Mouse (Mus musculus): ENCODE results near the gene Gm7029.
"Not testable (repeated sequence)": the region's sequence is repeated elsewhere in the genome, so short reads cannot be mapped to it uniquely, and the experiment has no call there.

The Gm7029 gene

DNA sequence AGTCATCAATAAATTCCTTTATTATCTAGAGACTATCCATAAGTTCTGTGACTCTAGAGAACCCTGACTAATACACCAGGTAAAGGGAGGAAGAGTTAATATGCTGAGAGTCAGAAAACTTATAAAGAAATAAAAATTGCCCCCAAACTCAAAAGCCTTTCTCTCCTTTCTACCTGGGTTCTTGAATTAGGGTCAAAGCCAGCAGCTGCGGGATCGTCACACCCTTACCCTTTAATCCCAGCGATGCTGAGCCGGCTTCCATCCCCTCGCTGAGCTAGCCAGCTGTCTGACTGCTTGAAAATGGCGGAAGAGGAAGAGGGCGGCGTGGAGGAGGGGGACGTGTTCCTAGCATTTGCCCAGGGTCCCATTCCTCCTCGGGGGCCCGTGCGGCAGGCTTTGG lies at the start of gene Gm7029:
TSS of gene Gm7029 (plus strand) at position 301 of the 400 bp plus-strand sequence.
- not testable (repeated sequence) for DNase-seq (ENCODE audit: low spot score)

DNA sequence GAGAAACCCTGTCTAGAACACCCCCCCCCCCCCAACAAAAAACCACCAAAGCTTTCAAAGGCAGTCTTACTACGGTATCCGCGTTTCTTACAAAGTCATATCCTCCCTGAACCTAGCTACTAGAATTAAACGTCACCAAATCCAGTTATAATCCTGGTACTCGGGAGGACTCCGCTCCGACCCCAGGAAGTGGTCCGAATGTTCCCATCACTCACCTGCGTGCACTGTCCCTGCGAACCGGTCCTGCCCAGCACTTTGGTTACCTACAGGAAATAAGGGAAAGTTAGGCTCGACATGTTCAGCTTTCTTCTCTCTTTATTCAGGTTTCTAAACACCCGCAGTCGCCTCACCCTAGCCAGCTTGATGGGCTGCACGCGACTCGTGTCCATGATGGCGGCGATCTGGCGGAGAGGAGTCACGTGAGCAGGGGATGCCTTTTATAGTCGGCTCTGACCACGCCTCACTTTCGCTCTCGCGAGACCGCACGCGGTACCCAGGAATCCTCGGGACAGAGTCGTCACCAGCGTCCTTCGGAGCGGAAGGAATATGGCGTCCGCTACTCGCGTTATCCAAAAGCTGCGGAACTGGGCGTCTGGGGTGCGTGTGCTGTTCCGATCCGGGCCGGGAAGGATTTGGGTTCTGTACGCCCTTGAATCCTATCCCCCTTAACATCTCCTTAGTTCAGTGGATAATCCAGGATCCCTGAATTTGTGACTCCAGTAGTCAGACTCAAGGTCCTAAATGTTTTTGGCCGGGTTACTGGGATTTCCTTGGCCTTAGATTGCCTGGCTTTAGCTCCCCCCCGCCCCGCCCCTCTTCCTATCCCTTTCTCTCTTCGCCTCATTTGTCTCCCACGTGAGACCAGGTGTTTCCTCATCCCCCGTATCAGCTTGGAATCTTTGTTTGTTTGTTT lies 49.3 kb upstream of the Gm7029 start, which contains the start of the genes Rps28 and Ndufa7:
TSS of gene Rps28 (minus strand) at position 479 of the 913 bp plus-strand sequence.
TSS of gene Ndufa7 (plus strand) at position 489 of the 913 bp plus-strand sequence.
- DNase-seq (ENCODE audit: low spot score), result peak; percentile 99

DNA sequence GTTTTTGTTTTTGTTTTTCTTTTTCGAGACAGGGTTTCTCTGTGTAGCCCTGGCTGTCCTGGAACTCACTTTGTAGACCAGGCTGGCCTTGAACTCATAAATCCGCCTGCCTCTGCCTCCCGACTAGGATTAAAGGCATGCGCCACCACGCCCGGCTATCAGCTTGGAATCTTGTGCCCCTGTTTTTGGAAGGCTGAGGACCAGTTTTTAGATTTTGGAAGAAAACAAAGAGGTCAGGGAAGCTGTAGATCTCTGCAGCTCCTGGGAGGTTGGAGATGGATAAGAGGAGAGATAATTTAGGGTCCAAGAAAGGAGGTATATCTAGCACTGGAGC lies 48.7 kb upstream of the Gm7029 start:
- not testable (repeated sequence) for DNase-seq (ENCODE audit: low spot score)

DNA sequence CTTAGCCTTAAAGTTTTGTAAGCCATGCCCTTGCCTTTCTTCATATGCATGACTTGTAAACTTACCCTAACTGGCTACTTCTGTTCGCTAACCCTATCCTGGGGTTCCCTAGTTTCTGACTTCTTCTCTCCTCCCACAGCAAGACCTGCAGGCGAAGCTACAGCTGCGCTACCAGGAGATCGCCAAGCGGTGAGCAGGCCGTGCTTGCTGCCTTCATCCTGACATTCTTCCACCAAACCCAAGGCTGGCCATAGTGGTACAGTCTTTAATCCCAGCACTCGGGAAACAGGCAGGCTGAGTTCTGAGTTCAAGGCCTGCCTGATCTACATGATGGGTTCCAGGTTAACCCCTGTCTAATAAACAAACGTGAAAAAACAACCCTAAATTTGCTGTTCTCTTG lies 48.2 kb upstream of the Gm7029 start:
- no peak for DNase-seq (ENCODE audit: low spot score)

DNA sequence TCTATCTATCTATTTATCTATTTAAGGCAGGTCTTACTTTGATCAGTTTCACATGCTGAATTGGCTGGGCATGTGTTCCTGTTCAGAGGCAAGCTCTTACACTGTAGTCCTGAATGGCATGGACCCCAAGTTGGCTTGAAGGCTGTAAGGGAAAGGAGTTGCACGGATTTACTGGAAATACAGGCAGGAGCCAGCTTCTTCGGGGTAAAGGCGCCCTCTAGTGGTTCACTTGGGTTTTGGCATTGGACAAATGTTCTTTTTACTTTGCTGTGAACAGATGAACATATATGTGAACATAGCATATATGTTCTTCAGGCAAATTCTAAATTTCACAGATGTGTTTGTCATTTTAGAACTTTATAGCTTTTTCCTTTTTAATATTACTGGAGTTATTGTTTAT lies 46.8 kb upstream of the Gm7029 start:
- DNase-seq (ENCODE audit: low spot score), result peak; percentile 81

DNA sequence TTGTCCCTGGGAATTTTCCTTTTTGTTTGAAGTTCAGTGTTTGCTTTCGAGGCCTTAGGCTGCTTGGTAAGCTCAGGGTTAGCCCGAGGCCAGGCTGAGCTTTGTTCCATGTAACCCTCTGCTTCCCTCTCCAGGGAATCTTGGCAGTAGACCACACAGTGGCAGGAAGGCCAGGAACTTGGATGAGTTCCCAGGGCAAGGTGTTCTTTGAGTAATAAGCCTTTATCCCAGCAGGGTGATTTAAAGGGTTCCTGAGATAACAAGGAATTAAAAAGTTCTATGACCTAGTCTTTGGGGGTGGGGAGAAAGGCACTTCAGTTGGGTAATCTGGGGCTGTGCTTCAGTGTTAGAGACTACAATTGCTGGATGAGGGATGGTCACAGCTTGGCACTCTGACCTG lies 44.7 kb upstream of the Gm7029 start:
- no peak for DNase-seq (ENCODE audit: low spot score)

DNA sequence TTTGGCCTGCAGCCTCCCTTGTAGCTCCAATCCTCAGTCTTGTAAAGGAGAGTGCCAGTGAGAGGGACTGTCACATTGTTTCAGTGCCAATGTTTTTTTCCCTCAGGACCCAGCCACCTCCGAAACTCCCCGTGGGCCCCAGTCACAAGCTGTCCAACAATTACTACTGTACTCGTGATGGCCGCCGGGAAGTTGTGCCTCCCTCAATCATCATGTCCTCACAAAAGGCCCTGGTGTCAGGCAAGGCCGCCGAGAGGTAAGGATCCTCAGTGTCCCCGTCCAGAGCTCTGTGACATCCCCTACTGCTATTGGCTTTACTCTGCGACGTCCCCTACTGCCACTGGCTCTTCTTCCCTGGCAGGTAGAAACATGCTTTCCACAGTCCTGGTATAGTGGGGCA lies 44.1 kb upstream of the Gm7029 start:
- no peak for DNase-seq (ENCODE audit: low spot score)

DNA sequence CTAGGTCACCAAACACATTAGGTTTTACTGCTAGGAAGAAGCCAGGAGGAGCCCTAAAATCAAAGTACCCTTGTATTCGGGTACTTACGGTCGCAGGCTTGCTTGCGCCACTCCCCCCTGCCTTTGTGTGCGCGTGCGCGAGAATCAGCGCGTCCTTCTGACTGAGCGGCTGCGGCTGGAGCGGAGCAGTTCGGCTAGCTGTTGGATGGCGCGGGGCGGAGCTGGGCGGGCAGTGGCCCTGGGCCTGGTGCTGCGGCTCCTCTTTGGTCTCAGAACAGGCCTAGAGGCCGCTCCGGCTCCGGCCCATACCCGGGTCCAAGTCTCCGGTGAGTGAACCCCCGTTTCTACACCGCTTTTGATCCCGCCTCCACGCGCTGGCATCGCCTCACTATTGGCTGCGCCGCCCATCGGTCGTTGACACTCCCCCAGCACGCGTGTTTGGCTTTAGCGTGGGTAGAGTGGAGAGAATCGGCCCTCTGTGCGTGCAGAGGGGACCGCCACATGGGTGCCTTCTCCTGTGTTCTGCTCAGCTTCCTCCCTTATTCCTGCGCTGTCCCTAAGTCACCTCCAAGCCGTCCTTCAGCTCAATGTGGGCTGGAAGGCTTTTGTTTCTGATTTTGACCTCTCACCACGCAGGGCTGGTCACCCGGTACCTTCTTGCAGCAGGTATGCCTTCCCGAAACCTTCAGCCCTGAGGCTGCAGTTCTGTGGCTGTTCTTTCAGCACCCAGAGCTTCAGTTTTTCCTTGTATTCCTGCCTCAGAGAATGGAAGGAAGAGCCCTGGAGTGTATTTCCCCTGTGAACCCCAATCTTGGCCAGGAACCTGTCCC lies 30.5 kb upstream of the Gm7029 start, which contains the start of gene Cd320:
TSS of gene Cd320 (plus strand) at position 126 of the 830 bp plus-strand sequence.
- peak; percentile 96 for DNase-seq (ENCODE audit: low spot score)

DNA sequence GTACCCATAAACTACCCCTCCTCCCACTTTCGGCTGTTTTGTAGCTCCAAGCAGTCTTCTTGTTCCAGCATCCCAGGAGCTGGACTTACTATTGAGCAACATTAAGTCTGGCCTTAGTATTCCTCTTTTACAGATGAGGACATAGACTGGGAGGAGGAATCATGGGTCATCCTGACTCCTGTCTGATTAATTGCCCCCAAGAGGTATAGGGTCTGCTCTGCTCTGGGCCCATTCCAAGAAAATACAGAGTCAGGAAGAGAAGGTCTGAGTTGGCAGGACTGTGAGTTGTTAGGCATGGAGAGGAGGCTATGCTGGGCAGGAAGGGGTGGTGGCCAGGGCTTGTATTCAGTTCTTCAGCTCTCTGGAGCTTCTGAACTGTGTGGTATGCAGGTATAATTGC lies 29.4 kb upstream of the Gm7029 start:
- DNase-seq (ENCODE audit: low spot score), result no peak

DNA sequence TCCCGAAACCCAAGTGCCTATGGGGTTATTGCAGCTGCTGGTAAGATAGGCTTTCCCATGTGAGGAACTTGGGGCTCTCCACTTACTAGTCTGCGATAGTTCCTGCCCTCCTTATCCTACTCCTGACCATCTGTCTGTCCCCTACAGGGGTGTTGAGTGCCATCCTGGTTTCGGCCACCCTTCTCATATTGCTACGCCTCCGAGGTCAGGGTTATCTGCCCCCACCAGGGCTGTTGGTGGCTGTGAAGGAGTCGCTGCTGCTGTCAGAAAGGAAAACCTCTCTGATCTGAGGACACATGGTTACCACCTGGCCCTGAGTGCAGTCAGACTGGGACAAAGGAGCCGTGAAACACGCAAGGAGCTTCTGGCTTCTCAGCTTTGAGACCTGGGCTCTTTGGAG lies 25.5 kb upstream of the Gm7029 start:
- DNase-seq (ENCODE audit: low spot score), result no peak

DNA sequence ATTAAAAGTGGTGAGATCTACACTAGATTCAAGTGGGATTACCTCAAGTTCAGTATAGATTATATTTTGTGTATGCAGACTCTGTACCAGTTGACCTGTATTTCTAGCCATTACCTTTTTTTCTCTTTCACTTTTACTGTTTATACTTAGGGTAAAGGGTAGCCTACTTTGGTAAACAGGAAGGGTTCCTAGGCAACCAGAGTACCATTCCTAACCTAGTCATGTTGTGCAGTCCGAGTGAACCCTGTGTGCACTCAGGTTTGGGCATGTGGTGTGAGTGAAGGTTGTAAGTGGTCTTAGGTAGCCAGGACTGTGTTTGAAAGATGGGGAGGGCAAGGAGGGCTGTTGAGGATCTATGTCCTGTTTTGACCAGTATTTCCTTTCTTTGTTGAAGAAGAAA lies 22.3 kb upstream of the Gm7029 start:
- DNase-seq (ENCODE audit: low spot score), result no peak

DNA sequence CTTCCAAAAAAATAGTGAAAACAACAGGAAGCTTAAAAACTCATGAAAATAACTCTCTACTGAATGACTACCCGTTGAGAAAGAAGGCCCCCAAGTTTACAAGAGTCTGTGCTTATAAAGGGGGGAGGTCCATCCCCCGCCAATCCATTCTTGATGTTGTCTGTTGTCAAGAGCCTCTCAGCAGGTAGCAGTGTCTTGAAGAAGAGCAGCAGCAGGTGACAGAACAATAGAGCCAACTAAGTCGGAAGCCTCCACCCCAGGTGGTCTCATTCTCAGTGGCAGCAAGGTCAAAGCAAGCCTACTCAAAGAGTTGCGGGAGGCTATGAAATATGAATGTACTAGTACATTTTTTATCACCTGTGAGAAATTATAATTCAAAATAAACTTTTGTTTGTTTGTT lies 15.8 kb upstream of the Gm7029 start:
- no peak for DNase-seq (ENCODE audit: low spot score)

DNA sequence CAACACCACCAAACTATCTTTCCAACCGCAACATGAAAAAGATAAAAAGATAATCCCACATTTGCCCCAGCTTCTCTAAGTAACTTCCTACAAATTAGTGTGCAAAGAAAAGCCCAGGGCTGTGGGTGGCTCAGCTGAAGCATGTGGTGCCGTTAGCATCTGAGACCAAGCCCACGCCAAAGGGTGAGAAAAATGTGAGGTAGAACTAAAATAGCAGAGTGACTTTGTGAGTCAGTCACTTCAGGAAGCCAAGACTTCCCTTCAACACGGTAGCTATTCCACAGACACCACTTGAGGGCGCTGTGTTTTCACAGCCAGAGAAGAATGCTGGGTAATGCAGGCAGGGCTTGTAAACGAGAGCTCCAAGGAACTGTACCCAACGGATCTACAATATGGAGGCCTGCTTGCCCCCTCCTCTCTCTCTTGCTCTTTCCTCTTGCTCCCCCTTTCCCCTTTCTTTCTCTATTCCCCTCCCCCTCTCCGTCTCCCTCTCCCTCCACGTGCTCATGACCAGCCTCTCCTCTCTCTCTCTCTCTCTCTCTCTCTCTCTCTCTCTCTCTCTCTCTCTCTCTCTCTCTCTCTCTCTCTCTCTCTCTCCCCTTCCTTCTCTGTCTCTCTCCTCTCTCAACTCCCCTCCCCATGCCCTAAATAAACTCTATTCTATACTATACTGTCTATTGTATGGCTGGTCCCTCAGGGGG lies 8.2 kb upstream of the Gm7029 start:
- DNase-seq (ENCODE audit: low spot score), result peak; percentile 69

DNA sequence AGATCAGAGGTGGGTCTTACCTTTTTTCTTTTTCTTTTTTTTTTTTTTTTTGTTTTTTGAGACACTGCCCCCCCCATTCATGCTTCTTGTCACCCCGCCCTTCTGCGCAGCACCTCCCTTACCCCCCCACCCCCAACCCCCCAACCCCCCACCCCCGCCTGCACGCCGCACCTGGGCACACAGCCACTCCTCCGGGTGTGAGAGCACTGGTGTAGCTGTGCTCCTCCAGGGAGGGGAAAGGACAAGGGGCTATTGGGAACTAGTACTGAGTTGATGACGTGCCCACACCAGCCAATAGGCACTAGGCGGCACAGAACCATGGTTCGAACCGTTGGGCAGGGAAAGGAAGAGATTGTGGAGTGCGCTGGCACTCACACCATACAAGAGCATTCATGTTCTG lies 774 bp downstream of the Gm7029 start:
- no peak for DNase-seq (ENCODE audit: low spot score)

DNA sequence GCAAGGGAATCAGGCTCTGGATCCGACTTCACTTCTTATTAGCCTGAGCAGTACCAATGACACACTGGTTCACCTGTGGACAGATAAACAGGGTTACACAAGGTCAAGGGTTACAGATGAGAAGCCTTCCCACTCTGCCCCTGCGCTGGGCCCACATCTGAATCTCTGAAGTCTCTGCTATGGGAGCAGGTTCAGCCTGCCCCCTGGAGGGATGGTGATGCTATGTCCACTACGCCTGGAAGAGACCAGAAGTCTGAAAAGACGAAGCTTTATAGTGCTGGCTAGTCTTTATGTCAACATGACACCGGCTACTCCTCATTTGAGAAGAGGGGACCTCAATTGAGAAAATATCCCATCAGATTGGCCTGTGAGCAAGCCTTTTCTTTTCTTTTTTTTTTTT lies 2.2 kb downstream of the Gm7029 start:
- peak; percentile 36 for DNase-seq (ENCODE audit: low spot score)

DNA sequence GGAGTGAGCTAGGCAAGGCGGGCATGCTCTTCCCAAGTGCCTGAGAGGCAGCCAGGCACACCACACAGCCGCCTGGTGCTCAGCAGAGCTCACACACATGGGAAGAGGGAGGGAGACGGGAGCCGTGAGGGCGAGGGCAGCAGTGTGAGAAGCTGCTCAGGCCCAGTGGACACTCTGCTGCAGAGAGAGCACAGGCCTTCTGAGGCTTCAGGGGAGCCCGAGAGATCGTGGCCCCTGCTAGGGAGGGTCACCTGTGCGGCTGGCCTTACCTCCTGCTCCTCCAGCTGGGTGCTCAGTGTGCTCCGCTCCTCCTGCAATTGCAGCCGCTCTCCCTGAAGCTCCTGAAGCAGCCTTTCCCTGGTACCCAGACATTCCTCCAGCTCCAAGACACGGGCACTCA lies 10.7 kb downstream of the Gm7029 start:
- DNase-seq (ENCODE audit: low spot score), result not testable (repeated sequence)

DNA sequence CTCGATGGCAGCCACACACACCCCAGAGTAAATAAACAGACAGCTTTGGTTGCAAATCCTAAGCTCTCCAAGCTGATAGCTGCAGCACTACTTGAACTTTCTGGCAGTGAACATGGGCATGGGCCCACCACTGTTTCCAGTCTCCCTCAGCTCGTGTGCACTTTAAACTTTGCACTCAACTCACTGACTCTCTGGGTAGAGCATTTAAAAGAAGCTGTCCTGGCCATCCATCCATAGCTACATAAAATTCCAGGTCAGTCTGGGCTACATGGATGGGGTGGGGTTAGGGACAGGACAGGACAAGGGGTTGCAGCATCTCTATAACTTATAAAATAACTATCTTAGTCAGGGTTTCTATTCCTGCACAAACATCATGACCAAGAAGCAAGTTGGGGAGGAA lies 14.2 kb downstream of the Gm7029 start:
- not testable (repeated sequence) for DNase-seq (ENCODE audit: low spot score)

DNA sequence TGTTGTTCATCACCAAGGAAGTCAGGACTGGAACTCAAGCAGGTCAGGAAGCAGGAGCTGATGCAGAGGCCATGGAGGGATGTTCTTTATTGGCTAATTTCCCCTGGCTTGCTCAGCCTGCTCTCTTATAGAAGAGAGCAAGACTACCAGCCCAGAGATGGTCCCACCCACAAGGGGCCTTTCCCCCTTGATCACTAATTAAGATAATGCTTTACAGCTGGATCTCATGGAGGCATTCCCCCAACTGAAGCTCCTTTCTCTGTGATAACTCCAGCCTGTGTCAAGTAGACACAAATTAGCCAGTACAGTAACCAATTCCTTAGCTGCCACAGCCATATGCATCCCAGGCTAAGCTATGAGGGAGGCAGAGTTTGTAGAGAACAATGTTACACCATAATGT lies 14.6 kb downstream of the Gm7029 start:
- not testable (repeated sequence) for DNase-seq (ENCODE audit: low spot score)

DNA sequence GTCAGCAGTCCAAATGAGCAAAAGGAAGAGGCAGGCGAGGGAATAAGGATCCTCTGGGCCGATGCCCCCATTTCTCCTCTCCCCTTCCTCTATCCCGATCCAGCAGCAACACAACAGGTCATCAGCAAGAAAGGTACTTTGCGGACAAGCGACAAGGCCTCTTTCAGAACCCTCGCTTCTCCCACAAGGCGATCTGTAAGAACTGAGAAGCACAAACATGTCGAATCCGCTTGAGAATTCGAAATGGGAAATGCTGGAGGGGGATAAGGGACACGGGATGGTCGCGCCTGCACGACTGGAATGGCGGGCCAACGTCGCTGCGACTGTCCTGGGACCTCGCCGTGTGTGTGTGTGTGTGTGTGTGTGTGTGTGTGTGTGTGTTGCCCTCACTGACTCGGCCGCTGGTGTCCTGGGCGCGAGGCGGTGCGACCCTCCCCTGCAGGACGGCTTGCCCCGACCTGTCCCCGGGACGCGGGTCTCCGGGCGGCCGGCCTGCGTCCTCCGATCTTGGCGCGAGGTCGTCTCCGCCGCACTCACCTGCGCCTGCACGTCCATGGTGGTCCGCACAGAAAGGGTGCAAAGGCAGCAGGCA lies 16.4 kb downstream of the Gm7029 start:
- DNase-seq (ENCODE audit: low spot score), result peak; percentile 34

DNA sequence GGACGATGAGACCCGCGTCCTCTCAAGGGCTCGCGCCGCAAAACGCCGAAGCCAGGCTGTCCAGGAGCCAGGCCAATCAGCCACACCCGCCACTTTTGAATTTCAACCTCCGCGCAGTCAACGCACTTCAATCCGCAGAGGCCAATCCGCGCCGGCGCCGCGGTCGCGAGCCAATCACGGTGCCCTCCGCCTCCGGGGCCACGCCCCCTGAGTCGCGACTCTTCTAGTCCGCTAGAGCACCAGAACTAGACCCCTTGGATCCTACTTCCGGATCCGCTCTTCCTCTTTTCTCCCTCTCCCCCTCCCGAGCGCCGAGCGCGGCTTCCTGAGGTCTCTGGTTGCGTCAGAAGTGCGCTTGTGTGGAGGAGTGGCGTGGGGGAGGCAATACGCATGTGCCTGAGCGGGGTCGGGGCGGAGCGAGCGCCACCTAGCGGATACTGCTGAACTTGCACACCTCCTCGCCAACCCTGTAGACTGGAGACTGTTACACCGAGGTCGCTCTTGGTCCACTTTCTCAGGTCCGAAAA lies 17.0 kb downstream of the Gm7029 start, which contains the start of gene Kifc1:
TSS of gene Kifc1 (minus strand) at position 129 of the 527 bp plus-strand sequence.
- peak; percentile 99 for DNase-seq (ENCODE audit: low spot score)

DNA sequence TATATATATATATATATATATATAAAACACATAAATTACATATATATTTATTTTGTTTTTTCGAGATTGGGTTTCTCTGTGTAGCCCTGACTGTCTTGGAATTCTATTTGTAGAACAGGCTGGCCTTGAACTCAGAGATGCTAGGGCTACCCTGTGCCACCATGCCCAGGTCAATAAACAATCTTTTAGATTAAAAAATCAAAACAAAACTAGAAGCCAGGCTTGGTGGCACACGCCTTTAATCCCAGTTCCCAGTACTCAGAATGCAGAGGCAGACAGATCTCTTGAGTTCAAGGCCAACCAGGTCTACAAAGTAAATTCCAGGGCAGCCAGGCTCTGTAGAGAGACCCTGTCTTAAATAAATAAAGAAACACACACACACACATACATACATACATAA lies 17.7 kb downstream of the Gm7029 start:
- DNase-seq (ENCODE audit: low spot score), result no peak

Measured in embryo, embryonic 10 days (tissue).